Mouse (Mus musculus) liver, adult 2 months (tissue): Measurements from ENCODE around the gene Rpia. TPM values are rescaled to one million over a fixed set of nuclear protein-coding genes. Genes with fewer than 3 reads are reported as not detected.
A peak's percentile ranks its signal among the peaks of the same experiment; 100 is the strongest.

Source experiments
- DNase-seq: peaks from one replicate; pipeline ENCODE4 v3.0.0-alpha.2; 2011; ENCODE audit warnings: low read depth, low spot score; ENCODE audit errors: extremely low read depth
- H3K27ac ChIP-seq: fragments of 200-500 bp; replicated peaks from 2 replicates; pipeline ENCODE4 v1.5.1; 2012; ENCODE audit warnings: low read depth, mild to moderate bottlenecking, control low read depth, inconsistent platforms, low read length; ENCODE audit not compliant: insufficient read depth
- H3K27me3 ChIP-seq: fragments of 200-500 bp; 2 replicates; pipeline ENCODE4 v1.6.1; 2012; ENCODE audit warnings: mild to moderate bottlenecking, moderate library complexity, low read length, inconsistent platforms; ENCODE audit not compliant: control insufficient read depth, insufficient read depth
- H3K36me3 ChIP-seq: fragments of 200-500 bp; 2 replicates; pipeline ENCODE4 v1.6.1; 2012; ENCODE audit warnings: low read length, inconsistent platforms; ENCODE audit not compliant: control insufficient read depth, insufficient read depth
- H3K4me1 ChIP-seq: fragments of 200-500 bp; 2 replicates; pipeline ENCODE4 v1.6.1; 2011; ENCODE audit warnings: low read length; ENCODE audit not compliant: control insufficient read depth, insufficient read depth
- H3K4me3 ChIP-seq: fragments of 200-500 bp; 2 replicates; pipeline ENCODE4 v1.5.1; 2011; ENCODE audit warnings: low read depth, mild to moderate bottlenecking, control low read depth, low read length, moderate library complexity; ENCODE audit not compliant: insufficient read depth
- H3K79me2 ChIP-seq: fragments of 200-500 bp; 2 replicates; pipeline ENCODE4 v1.6.1; 2012; ENCODE audit warnings: inconsistent platforms, mild to moderate bottlenecking, low read length, moderate library complexity; ENCODE audit not compliant: control insufficient read depth, insufficient read depth
- H3K9ac ChIP-seq: fragments of 200-500 bp; 2 replicates; pipeline ENCODE4 v1.6.1; 2012; ENCODE audit warnings: low read depth, mild to moderate bottlenecking, control low read depth, inconsistent platforms, low read length
- CTCF ChIP-seq: fragments of 200-500 bp; IDR thresholded peaks from 2 replicates; pipeline ENCODE4 v1.5.1; 2011; ENCODE audit warnings: low read depth, low read length, control low read depth
- POLR2A ChIP-seq: fragments of 200-500 bp; IDR thresholded peaks from 2 replicates; pipeline ENCODE4 v1.6.1; 2011; ENCODE audit warnings: low read length, control low read depth; ENCODE audit not compliant: insufficient read depth; ENCODE audit errors: extremely low read depth
- WGBS: fragments of 180-500 bp; shearing (Covaris S2); methylation state at CpG from one replicate; pipeline ENCODE4 v1.1.7; 2018; 5-methylcytosine and 5-hydroxymethylcytosine counted together
- polyA plus RNA-seq: library from polyadenylated mRNA; depleted of rRNA; stranded (reverse); fragments of >200 nt; gene quantifications from 2 replicates; pipeline ENCODE4 v1.2.3, GENCODE M21; 2012
- total RNA-seq: library from RNA; depleted of rRNA; stranded (reverse); fragments of >200 nt; gene quantifications from 2 replicates; pipeline ENCODE4 v1.2.3, GENCODE M21; 2014

The Rpia gene
- total and polyA plus RNA-seq, 2 experiments: 2.0 to 3.0 TPM

DNA sequence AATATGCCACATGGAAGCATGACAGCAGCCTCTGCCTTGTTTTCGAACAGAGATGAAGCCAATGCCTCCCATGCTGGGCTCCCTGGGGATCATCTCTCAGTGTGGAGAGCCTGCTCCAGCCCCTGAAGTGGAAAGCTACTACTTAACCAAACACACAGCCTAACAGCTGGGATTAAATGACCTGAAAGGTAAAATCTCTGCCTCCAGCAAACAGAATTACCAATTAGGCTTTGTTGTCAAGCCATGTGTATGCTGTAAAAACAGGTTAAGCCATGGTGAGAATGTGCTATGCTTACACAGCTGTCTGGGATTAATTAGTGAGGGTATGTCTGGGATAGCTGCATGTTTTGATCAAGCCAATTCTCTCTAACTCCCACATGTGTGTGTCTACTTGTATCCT lies 42.3 kb downstream of the Rpia start:
- H3K4me3 ChIP-seq: no peak overlapping the region
- DNase-seq: no peak
- 79% methylated on average over 1 of the region's 1 CpGs for WGBS
- TF ChIP-seq POLR2A (no peak), CTCF (no peak)
- no peak overlapping the region for H3K27ac ChIP-seq
- H3K9ac ChIP-seq: no peak overlapping the region
- H3K4me1 ChIP-seq: no peaks in the 10 kb centered on the region
- H3K36me3 ChIP-seq: no peaks in the 10 kb centered on the region
- H3K27me3 ChIP-seq: no peaks in the 10 kb centered on the region
- no peaks in the 10 kb centered on the region for H3K79me2 ChIP-seq

- H3K9ac ChIP-seq: no peak overlapping the region
- H3K79me2 ChIP-seq: no peaks in the 10 kb centered on the region
- no peaks in the 10 kb centered on the region for H3K4me1 ChIP-seq
- 90% methylated on average over 5 of the region's 5 CpGs for WGBS
- H3K4me3 ChIP-seq: no peak overlapping the region
- TF ChIP-seq POLR2A (no peak), CTCF (no peak)
- no peaks in the 10 kb centered on the region for H3K27me3 ChIP-seq
- DNase-seq: no peak
- no peak overlapping the region for H3K27ac ChIP-seq
- no peaks in the 10 kb centered on the region for H3K36me3 ChIP-seq
Observed at GRCm38 (mm10) chr6:70747702-70748101, 44.3 kb downstream of the Rpia start.

DNA sequence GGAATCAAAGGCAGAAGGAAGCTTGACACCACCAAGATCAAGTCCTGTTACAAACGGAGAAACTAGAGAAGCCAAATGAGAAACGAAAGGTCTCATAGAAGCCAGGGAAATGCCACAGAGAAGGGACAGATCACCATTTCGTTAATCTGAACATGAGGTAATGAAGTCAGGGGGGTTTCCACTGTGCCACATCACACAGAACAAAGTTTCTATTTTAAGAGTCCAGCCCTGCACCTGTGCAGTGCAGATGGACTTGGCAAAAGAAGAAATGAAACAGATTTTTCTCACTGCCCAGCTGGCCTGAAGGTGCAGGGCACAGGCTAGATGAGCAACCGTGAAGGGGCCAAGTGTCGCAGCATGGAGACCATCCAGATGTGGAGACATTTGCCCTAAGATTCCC lies 48.1 kb downstream of the Rpia start:
- no peaks in the 10 kb centered on the region for H3K27me3 ChIP-seq
- no peak for TF ChIP-seq CTCF
- TF ChIP-seq POLR2A: no peak
- no peaks in the 10 kb centered on the region for H3K4me1 ChIP-seq
- 82% methylated on average over 5 of the region's 5 CpGs for WGBS
- no peak overlapping the region for H3K27ac ChIP-seq
- H3K36me3 ChIP-seq: no peaks in the 10 kb centered on the region
- H3K9ac ChIP-seq: no peak overlapping the region
- no peak for DNase-seq
- no peaks in the 10 kb centered on the region for H3K79me2 ChIP-seq
- H3K4me3 ChIP-seq: no peak overlapping the region

- no peaks in the 10 kb centered on the region for H3K36me3 ChIP-seq
- H3K27ac ChIP-seq: no peak overlapping the region
- no peaks in the 10 kb centered on the region for H3K27me3 ChIP-seq
- 87% methylated on average over 4 of the region's 4 CpGs for WGBS
- H3K4me1 ChIP-seq: no peaks in the 10 kb centered on the region
- no peaks in the 10 kb centered on the region for H3K79me2 ChIP-seq
- DNase-seq: no peak
- no peak overlapping the region for H3K9ac ChIP-seq
- TF ChIP-seq POLR2A (no peak), CTCF (no peak)
- no peak overlapping the region for H3K4me3 ChIP-seq
Observed at GRCm38 (mm10) chr6:70742833-70743232, 49.2 kb downstream of the Rpia start.

DNA sequence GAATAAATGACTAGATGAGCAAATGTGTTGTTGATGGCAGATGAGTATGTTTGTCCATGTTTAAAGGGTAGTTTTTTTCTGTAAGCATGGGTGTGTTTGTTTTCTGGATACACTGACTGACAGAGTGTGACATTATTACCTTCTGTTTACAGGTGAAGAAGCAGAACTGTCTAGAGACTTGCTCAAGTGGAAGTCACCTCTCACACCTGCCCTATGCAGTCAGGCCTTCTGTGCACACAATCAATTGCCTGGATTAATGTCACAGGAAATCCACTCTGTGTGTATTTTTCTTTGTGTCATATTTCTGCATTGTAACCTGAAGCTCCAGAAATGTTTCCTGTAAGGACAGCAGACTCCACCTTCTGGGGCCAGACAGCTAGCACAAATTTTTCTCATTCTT lies 51.5 kb downstream of the Rpia start:
- no peak overlapping the region for H3K9ac ChIP-seq
- H3K27ac ChIP-seq: no peak overlapping the region
- no peak overlapping the region for H3K4me3 ChIP-seq
- TF ChIP-seq CTCF (no peak), POLR2A (no peak)
- H3K79me2 ChIP-seq: no peaks in the 10 kb centered on the region
- H3K27me3 ChIP-seq: no peaks in the 10 kb centered on the region
- no peaks in the 10 kb centered on the region for H3K36me3 ChIP-seq
- no peak for DNase-seq
- H3K4me1 ChIP-seq: no peaks in the 10 kb centered on the region

GRCm38 (mm10) chr6:70739456-70739855 lies 52.6 kb downstream of the Rpia start:
- Histone ChIP-seq H3K27ac (no peak overlapping the region), H3K4me3 (no peak overlapping the region)

GRCm38 (mm10) chr6:70735528-70735927 lies 56.5 kb downstream of the Rpia start:
- Histone ChIP-seq H3K27me3 (no peaks in the 10 kb centered on the region), H3K36me3 (no peaks in the 10 kb centered on the region), H3K9ac (no peak overlapping the region), H3K4me1 (no peaks in the 10 kb centered on the region), H3K4me3 (no peak overlapping the region), H3K79me2 (no peaks in the 10 kb centered on the region), H3K27ac (no peak overlapping the region)
- no peak for TF ChIP-seq CTCF
- no peak for TF ChIP-seq POLR2A
- WGBS: 83% methylated on average over 2 of the region's 2 CpGs
- peak; percentile 4 for DNase-seq

More at GRCm38 (mm10) chr6:70739456-70739855, 52.6 kb downstream of the Rpia start:
- H3K79me2 ChIP-seq: no peaks in the 10 kb centered on the region
- no peaks in the 10 kb centered on the region for H3K27me3 ChIP-seq
- H3K9ac ChIP-seq: no peak overlapping the region
- H3K4me1 ChIP-seq: no peaks in the 10 kb centered on the region
- no peaks in the 10 kb centered on the region for H3K36me3 ChIP-seq
- WGBS: 55% methylated on average over 1 of the region's 1 CpGs
- TF ChIP-seq CTCF (no peak), POLR2A (no peak)
- no peak for DNase-seq
